Mouse (Mus musculus): Measurements from ENCODE around the gene Gdf11.

GRCm38 (mm10) chr10:128866042-128866441 is 25.5 kb downstream of the Gdf11 start:
- TF ChIP-seq ZMIZ1 (IDR thresholded peaks at IDR 0.05; ENCODE audit: low read depth, low read length) (no peak), ETS1 (conservative IDR thresholded peaks at IDR 0.05; ENCODE audit: low read depth, low read length) (no peak), BHLHE40 (IDR thresholded peaks at IDR 0.05; ENCODE audit: low read depth, low read length) (no peak), EP300 (IDR thresholded peaks at IDR 0.05; ENCODE audit: low read length) (no peak), MAZ (IDR thresholded peaks at IDR 0.05; ENCODE audit: low read depth, low read length) (no peak), USF1 (IDR thresholded peaks at IDR 0.05; ENCODE audit: low read depth, low read length) (no peak), NELFE (IDR thresholded peaks at IDR 0.05; ENCODE audit: low read depth, low read length) (no peak)

All from CH12.LX (cell line).